Mouse (Mus musculus): ENCODE data around the gene Ccdc88a. TPM values are rescaled to one million over a fixed set of nuclear protein-coding genes. Genes with fewer than 3 reads are reported as not detected.
A peak's percentile ranks its signal among the peaks of the same experiment; 100 is the strongest.

The Ccdc88a gene
- polyA plus RNA-seq, 1 experiment = 1.3 TPM

DNA sequence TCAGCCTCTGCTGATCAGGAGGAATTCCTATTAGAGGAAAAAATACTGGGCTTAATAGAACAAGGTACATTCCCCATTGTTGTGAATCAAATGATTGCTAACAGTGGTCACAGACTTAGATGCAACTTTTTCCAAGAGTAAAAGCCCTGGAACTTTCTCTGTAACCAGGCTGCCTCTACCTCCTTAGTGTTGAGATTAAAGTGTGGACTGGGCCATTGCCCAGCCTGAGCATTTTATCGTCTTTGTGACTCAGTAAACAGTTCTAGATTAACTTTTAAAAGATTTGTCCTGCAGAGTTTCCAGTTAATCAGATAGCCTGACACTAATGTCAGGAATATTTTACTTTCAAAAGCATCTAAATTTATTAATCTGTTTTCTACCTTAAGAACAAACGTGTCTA lies 173.3 kb downstream of the Ccdc88a start:
- Histone ChIP-seq H3K4me3 (ENCODE audit: insufficient read depth, low read depth, low read length) (no peak overlapping the region), H3K27me3 (replicated peaks; ENCODE audit: control insufficient read depth, insufficient read depth, low read length) (no peaks in the 10 kb centered on the region), H3K4me1 (ENCODE audit: control insufficient read depth, insufficient read depth, low read length) (peaks cover 4% of the 10 kb centered on the region; the same call in 1 of the 2 replicates), H3K27ac (ENCODE audit: insufficient read depth, low read depth, low read length) (no peak overlapping the region), H3K36me3 (ENCODE audit: control insufficient read depth, insufficient read depth, low read length) (peaks cover 6% of the 10 kb centered on the region; the same call in 1 of the 2 replicates)
- 11% methylated on average over 2 of the region's 2 CpGs for WGBS
- DNase-seq = no peak
- TF ChIP-seq POLR2A (IDR thresholded peaks at IDR 0.05; ENCODE audit: low read depth, low read length) (no peak), CTCF (conservative IDR thresholded peaks at IDR 0.05; ENCODE audit: insufficient read depth, insufficient read length, low read depth, low read length) (no peak)

DNA sequence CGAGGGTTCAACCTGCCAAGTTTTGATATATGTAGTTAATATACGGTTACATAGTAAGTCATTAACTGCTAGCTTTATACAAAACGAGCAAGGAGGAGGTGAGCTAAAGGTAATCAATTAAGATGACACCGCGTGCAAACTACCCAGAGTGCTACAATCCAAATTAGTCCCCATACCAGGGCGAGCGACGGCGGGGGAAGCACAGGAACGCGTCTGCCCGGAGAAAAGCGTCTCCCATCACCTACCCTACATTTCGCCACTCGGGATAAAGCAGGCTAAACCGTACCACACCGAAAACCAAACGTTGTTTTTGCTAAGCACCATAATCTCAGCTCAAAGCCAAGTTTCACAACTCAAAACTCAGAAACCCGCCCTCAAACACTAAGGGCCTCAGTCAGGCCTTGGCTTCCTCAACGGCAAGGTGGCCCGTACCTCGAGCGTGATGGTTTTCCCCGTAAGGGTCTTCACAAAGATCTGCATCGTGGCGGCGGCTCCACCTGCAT lies 173.8 kb downstream of the Ccdc88a start:
- Histone ChIP-seq H3K4me3 (ENCODE audit: insufficient read depth, low read depth, low read length) (peak overlapping the region; percentile 86), H3K4me1 (ENCODE audit: control insufficient read depth, insufficient read depth, low read length) (peaks cover 4% of the 10 kb centered on the region; the same call in 1 of the 2 replicates), H3K27ac (ENCODE audit: insufficient read depth, low read depth, low read length) (peak overlapping the region; percentile 66), H3K27me3 (replicated peaks; ENCODE audit: control insufficient read depth, insufficient read depth, low read length) (no peaks in the 10 kb centered on the region), H3K36me3 (ENCODE audit: control insufficient read depth, insufficient read depth, low read length) (peaks cover 6% of the 10 kb centered on the region; the same call in 1 of the 2 replicates)
- no peak for TF ChIP-seq CTCF (conservative IDR thresholded peaks at IDR 0.05; ENCODE audit: insufficient read depth, insufficient read length, low read depth, low read length)
- TF ChIP-seq POLR2A (IDR thresholded peaks at IDR 0.05; ENCODE audit: low read depth, low read length) = no peak
- under 1% methylated on average over 27 of the region's 27 CpGs for WGBS
- no peak for DNase-seq

DNA sequence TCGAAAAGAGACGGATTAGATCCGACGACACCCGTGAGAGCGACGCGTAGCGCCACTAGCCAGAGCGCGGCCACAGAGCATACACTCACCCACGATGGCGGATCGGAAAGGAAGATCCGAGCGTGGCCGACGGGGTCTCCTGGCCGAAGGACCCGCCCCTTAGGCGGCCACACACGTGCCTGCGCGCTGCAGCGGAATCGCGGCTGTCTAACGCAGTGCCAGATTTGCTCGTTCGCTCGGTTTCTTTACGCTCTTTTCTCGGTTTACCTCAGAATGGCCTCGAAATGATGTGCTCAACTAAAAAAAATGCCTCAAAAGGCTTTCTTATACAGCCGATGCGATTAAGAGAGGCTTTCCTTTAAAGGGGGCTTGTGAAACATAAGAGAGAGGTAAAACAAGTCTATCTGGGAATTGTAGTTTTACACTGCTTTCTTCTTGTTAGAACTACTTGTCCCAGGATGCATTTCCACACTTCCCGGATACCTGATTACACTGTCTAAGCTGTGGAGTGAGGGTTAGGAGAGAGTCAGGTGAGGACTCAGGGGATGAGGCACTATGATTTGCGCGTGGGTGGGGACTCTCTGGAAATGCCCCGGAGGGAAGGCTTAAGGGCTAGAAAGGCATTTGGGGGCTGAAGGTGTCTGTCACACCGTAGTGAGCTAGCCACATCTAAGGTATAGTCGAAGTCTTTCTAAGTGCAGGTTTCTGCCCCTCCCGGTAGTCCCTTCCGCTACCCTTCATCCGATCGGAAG lies 174.5 kb downstream of the Ccdc88a start, which contains the start of the genes Clhc1 and Rps27a:
Gene Clhc1, plus strand, starts transcription at position 199 of the 752 bp plus-strand sequence.
Gene Rps27a, minus strand, starts transcription at position 358 of the 752 bp plus-strand sequence.
- TF ChIP-seq POLR2A (IDR thresholded peaks at IDR 0.05; ENCODE audit: low read depth, low read length) = peak; percentile 76
- TF ChIP-seq CTCF (conservative IDR thresholded peaks at IDR 0.05; ENCODE audit: insufficient read depth, insufficient read length, low read depth, low read length) = no peak
- Histone ChIP-seq H3K36me3 (ENCODE audit: control insufficient read depth, insufficient read depth, low read length) (peaks cover 6% of the 10 kb centered on the region; the same call in 1 of the 2 replicates), H3K4me1 (ENCODE audit: control insufficient read depth, insufficient read depth, low read length) (peaks cover 4% of the 10 kb centered on the region; the same call in 1 of the 2 replicates), H3K4me3 (ENCODE audit: insufficient read depth, low read depth, low read length) (peak within 1 kb of the TSS; percentile 86), H3K27ac (ENCODE audit: insufficient read depth, low read depth, low read length) (peak within 1 kb of the TSS; percentile 98), H3K27me3 (replicated peaks; ENCODE audit: control insufficient read depth, insufficient read depth, low read length) (no peaks in the 10 kb centered on the region)
- under 1% methylated on average over 46 of the region's 46 CpGs for WGBS
- peak; percentile 95 for DNase-seq

DNA sequence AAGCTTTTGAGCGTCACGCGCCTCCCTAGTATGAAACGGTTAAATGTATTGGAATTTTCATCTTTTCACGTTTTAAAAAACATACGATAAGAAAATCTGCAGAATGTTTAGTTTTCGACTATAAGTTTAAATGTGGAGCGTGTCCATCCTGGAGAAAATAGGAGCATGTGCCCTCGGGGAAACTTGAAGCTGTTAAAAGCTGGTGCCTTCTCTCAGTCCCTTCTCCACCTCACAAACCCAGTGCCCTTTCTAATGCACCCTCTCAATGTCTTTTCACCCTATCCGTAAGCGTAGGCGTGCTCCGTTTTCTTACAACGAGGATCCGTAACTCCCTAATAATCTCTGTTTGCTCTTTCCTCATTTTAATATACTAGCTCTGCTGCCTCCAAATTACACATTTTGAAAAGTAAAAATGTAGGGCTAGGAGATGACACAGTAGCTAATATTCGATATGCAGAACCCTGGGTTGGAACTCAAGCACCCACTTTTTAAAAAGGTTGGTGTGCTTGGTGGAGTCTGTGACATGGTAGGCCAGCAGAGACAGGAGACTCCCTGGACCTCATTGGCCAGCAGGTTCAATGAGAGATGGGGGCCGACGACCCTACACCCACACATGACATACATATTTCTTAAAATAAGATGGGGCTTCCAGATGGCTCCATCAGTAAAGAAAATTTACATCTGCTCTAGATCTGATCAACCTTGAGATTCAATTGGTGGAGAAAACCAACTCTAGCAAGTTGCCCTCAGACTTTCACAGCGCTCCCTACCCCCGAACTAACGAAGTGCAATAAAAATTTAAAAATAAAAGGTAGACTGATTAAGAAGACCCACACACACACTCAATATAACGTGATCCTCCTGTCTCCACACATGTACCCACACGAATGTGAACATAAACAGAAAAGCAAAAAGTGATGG lies 175.3 kb downstream of the Ccdc88a start:
- DNase-seq = no peak
- TF ChIP-seq CTCF (conservative IDR thresholded peaks at IDR 0.05; ENCODE audit: insufficient read depth, insufficient read length, low read depth, low read length) = no peak
- TF ChIP-seq POLR2A (IDR thresholded peaks at IDR 0.05; ENCODE audit: low read depth, low read length) = no peak
- peaks cover 4% of the 10 kb centered on the region; the same call in 1 of the 2 replicates for H3K4me1 ChIP-seq (ENCODE audit: control insufficient read depth, insufficient read depth, low read length)
- H3K36me3 ChIP-seq (ENCODE audit: control insufficient read depth, insufficient read depth, low read length) = peaks cover 6% of the 10 kb centered on the region; the same call in 1 of the 2 replicates
- no peak overlapping the region for H3K27ac ChIP-seq (ENCODE audit: insufficient read depth, low read depth, low read length)
- 23% methylated on average over 23 of the region's 23 CpGs for WGBS
- H3K4me3 ChIP-seq (ENCODE audit: insufficient read depth, low read depth, low read length) = peak overlapping the region; percentile 86
- H3K27me3 ChIP-seq (replicated peaks; ENCODE audit: control insufficient read depth, insufficient read depth, low read length) = no peaks in the 10 kb centered on the region

DNA sequence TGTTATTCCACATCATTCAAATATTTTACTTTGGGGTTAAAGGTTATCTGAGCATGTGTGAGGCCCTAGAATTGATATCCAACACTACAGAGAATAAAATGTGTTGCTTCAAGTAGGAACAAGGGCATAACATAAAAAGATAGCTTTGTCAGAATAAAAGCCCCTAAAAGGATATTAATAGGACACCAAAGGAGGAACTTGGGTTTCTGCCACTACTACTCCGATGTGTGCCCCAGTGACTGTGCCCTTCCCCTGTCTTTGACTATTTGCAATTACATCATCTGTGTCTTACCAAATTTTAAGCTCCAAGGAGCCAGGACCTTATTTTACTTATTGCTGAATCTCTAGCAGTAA lies 175.9 kb downstream of the Ccdc88a start:
- no peak overlapping the region for H3K27ac ChIP-seq (ENCODE audit: insufficient read depth, low read depth, low read length)
- no peaks in the 10 kb centered on the region for H3K27me3 ChIP-seq (replicated peaks; ENCODE audit: control insufficient read depth, insufficient read depth, low read length)
- H3K4me3 ChIP-seq (ENCODE audit: insufficient read depth, low read depth, low read length) = no peak overlapping the region
- 63% methylated on average over 1 of the region's 1 CpGs for WGBS
- H3K36me3 ChIP-seq (ENCODE audit: control insufficient read depth, insufficient read depth, low read length) = 0 out of 2 replicates have a peak, but pooled peaks cover 2% of the 10 kb centered on the region
- no peak for TF ChIP-seq CTCF (conservative IDR thresholded peaks at IDR 0.05; ENCODE audit: insufficient read depth, insufficient read length, low read depth, low read length)
- no peak for TF ChIP-seq POLR2A (IDR thresholded peaks at IDR 0.05; ENCODE audit: low read depth, low read length)
- DNase-seq = no peak
- peaks cover 4% of the 10 kb centered on the region; the same call in 1 of the 2 replicates for H3K4me1 ChIP-seq (ENCODE audit: control insufficient read depth, insufficient read depth, low read length)

Other genes with a start within 250 kb of the Ccdc88a start
- 13.5 and 13.7 TPM in 2 replicates for gene Pnpt1, start 242.9 kb upstream of the Ccdc88a start, polyA plus RNA-seq (2012; rRNA removed)
- gene Ppp4r3b, start 200.8 kb upstream of the Ccdc88a start, polyA plus RNA-seq (2012; rRNA removed) = 6.5 and 8.7 TPM in 2 replicates
- 9.9 and 10.0 TPM in 2 replicates for gene Cfap36, start 126.2 kb upstream of the Ccdc88a start, polyA plus RNA-seq (2012; rRNA removed)
- gene Prorsd1, start 141.4 kb downstream of the Ccdc88a start, polyA plus RNA-seq (2012; rRNA removed) = 4.2 and 7.8 TPM in 2 replicates
- gene Mtif2, start 152.8 kb downstream of the Ccdc88a start, polyA plus RNA-seq (2012; rRNA removed) = 10.5 and 13.6 TPM in 2 replicates
- 0.22 TPM in 1 of 2 replicates, not detected in the other for gene Clhc1, start 174.3 kb downstream of the Ccdc88a start, polyA plus RNA-seq (2012; rRNA removed)
- gene Rps27a, start 174.5 kb downstream of the Ccdc88a start, polyA plus RNA-seq (2012; rRNA removed) = 104 and 156 TPM in 2 replicates

Measured in kidney, adult 2 months (tissue).